Mouse (Mus musculus): Measurements from ENCODE around the gene 4933421I07Rik. TPM values are rescaled to one million over a fixed set of nuclear protein-coding genes. Genes with fewer than 3 reads are reported as not detected.
A peak's percentile ranks its signal among the peaks of the same experiment; 100 is the strongest.

4933421I07Rik gene
- not detected in 2 replicates for polyA plus RNA-seq (2011; ENCODE audit: insufficient read depth, insufficient read length, low read depth, missing spikeins)

DNA sequence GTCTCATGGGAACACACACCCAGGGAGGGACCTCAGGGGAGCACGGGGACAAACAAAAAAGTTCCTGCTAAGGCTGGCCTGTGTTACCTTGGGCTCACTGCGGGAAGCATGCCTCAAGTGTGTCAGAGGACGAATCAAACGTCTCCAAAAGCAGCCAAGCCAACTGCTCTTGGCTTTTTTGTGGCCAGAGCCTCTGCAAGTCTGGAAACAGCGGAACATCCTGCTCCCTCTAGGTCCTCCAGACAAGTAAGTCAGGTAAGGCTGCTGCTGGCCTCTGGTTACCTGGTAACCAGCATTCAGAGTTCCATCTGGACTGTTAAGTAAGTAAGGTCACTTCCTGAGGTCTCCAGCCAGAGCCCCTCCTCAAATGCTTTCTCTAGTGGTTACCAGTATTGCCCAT lies at the start of gene 4933421I07Rik:
Gene 4933421I07Rik (minus strand): TSS at position 271 of the 400 bp plus-strand sequence.
- Histone ChIP-seq H3K36me3 (ENCODE audit: control insufficient read depth, insufficient read depth, low read length, poor library complexity, severe bottlenecking) (no peaks in the 10 kb centered on the region), H3K9ac (ENCODE audit: low read depth, poor library complexity, severe bottlenecking) (no peak within 1 kb of the TSS), H3K4me1 (ENCODE audit: control insufficient read depth, insufficient read depth, low read length) (no peaks in the 10 kb centered on the region), H3K9me3 (replicated peaks; ENCODE audit: control insufficient read depth, insufficient read depth, low read length, poor library complexity, severe bottlenecking) (no peaks in the 10 kb centered on the region), H3K27ac (ENCODE audit: insufficient read depth, low read length) (no peak within 1 kb of the TSS), H3K4me3 (ENCODE audit: low read depth, low read length) (no peak within 1 kb of the TSS), H3K27me3 (ENCODE audit: control insufficient read depth, insufficient read depth, low read length, poor library complexity, severe bottlenecking) (no peaks in the 10 kb centered on the region)
- TF ChIP-seq POLR2A (IDR thresholded peaks at IDR 0.05; ENCODE audit: insufficient read depth, low read length): no peak
- no peak for TF ChIP-seq CTCF (IDR thresholded peaks at IDR 0.05; ENCODE audit: low read depth, low read length)

GRCm38 (mm10) chr7:42497356-42497755 lies 49.4 kb upstream of the 4933421I07Rik start:
- H3K36me3 ChIP-seq (ENCODE audit: control insufficient read depth, insufficient read depth, low read length, poor library complexity, severe bottlenecking): peaks cover 15% of the 10 kb centered on the region
- no peaks in the 10 kb centered on the region for H3K27me3 ChIP-seq (ENCODE audit: control insufficient read depth, insufficient read depth, low read length, poor library complexity, severe bottlenecking)
- TF ChIP-seq CTCF (IDR thresholded peaks at IDR 0.05; ENCODE audit: low read depth, low read length): no peak
- TF ChIP-seq EP300 (IDR thresholded peaks at IDR 0.05; ENCODE audit: insufficient read depth, low read depth, low read length): peak; percentile 39; the same call in 1 of the 2 replicates
- no peak overlapping the region for H3K9ac ChIP-seq (ENCODE audit: low read depth, poor library complexity, severe bottlenecking)
- 0 out of 2 replicates have a peak, but pooled peaks cover 4% of the 10 kb centered on the region for H3K9me3 ChIP-seq (replicated peaks; ENCODE audit: control insufficient read depth, insufficient read depth, low read length, poor library complexity, severe bottlenecking)
- peak overlapping the region; percentile 96 for H3K27ac ChIP-seq (ENCODE audit: insufficient read depth, low read length)
- no peaks in the 10 kb centered on the region for H3K4me1 ChIP-seq (ENCODE audit: control insufficient read depth, insufficient read depth, low read length)
- no peak overlapping the region for H3K4me3 ChIP-seq (ENCODE audit: low read depth, low read length)

GRCm38 (mm10) chr7:42496202-42496601 lies 48.3 kb upstream of the 4933421I07Rik start:
- no peak overlapping the region for H3K4me3 ChIP-seq (ENCODE audit: low read depth, low read length)
- H3K27me3 ChIP-seq (ENCODE audit: control insufficient read depth, insufficient read depth, low read length, poor library complexity, severe bottlenecking): no peaks in the 10 kb centered on the region
- 0 out of 2 replicates have a peak, but pooled peaks cover 4% of the 10 kb centered on the region for H3K9me3 ChIP-seq (replicated peaks; ENCODE audit: control insufficient read depth, insufficient read depth, low read length, poor library complexity, severe bottlenecking)
- H3K27ac ChIP-seq (ENCODE audit: insufficient read depth, low read length): peak overlapping the region; percentile 87
- no peak overlapping the region for H3K9ac ChIP-seq (ENCODE audit: low read depth, poor library complexity, severe bottlenecking)
- peaks cover 14% of the 10 kb centered on the region for H3K36me3 ChIP-seq (ENCODE audit: control insufficient read depth, insufficient read depth, low read length, poor library complexity, severe bottlenecking)
- TF ChIP-seq CTCF (IDR thresholded peaks at IDR 0.05; ENCODE audit: low read depth, low read length) (no peak), POLR2A (IDR thresholded peaks at IDR 0.05; ENCODE audit: insufficient read depth, low read length) (no peak), EP300 (IDR thresholded peaks at IDR 0.05; ENCODE audit: insufficient read depth, low read depth, low read length) (no peak)
- H3K4me1 ChIP-seq (ENCODE audit: control insufficient read depth, insufficient read depth, low read length): no peaks in the 10 kb centered on the region

GRCm38 (mm10) chr7:42490859-42491258 lies 42.9 kb upstream of the 4933421I07Rik start:
- H3K9me3 ChIP-seq (replicated peaks; ENCODE audit: control insufficient read depth, insufficient read depth, low read length, poor library complexity, severe bottlenecking): 0 out of 2 replicates have a peak, but pooled peaks cover 4% of the 10 kb centered on the region
- H3K9ac ChIP-seq (ENCODE audit: low read depth, poor library complexity, severe bottlenecking): no peak overlapping the region
- no peak overlapping the region for H3K27ac ChIP-seq (ENCODE audit: insufficient read depth, low read length)
- H3K27me3 ChIP-seq (ENCODE audit: control insufficient read depth, insufficient read depth, low read length, poor library complexity, severe bottlenecking): no peaks in the 10 kb centered on the region
- peaks cover 33% of the 10 kb centered on the region for H3K36me3 ChIP-seq (ENCODE audit: control insufficient read depth, insufficient read depth, low read length, poor library complexity, severe bottlenecking)
- no peaks in the 10 kb centered on the region for H3K4me1 ChIP-seq (ENCODE audit: control insufficient read depth, insufficient read depth, low read length)
- H3K4me3 ChIP-seq (ENCODE audit: low read depth, low read length): no peak overlapping the region
- TF ChIP-seq EP300 (IDR thresholded peaks at IDR 0.05; ENCODE audit: insufficient read depth, low read depth, low read length) (no peak), POLR2A (IDR thresholded peaks at IDR 0.05; ENCODE audit: insufficient read depth, low read length) (no peak), CTCF (IDR thresholded peaks at IDR 0.05; ENCODE audit: low read depth, low read length) (no peak)

GRCm38 (mm10) chr7:42490358-42490757 lies 42.4 kb upstream of the 4933421I07Rik start:
- H3K36me3 ChIP-seq (ENCODE audit: control insufficient read depth, insufficient read depth, low read length, poor library complexity, severe bottlenecking): peaks cover 37% of the 10 kb centered on the region
- H3K27ac ChIP-seq (ENCODE audit: insufficient read depth, low read length): no peak overlapping the region
- H3K9me3 ChIP-seq (replicated peaks; ENCODE audit: control insufficient read depth, insufficient read depth, low read length, poor library complexity, severe bottlenecking): no peaks in the 10 kb centered on the region
- no peak overlapping the region for H3K9ac ChIP-seq (ENCODE audit: low read depth, poor library complexity, severe bottlenecking)
- H3K4me1 ChIP-seq (ENCODE audit: control insufficient read depth, insufficient read depth, low read length): no peaks in the 10 kb centered on the region
- TF ChIP-seq CTCF (IDR thresholded peaks at IDR 0.05; ENCODE audit: low read depth, low read length) (no peak), EP300 (IDR thresholded peaks at IDR 0.05; ENCODE audit: insufficient read depth, low read depth, low read length) (no peak), POLR2A (IDR thresholded peaks at IDR 0.05; ENCODE audit: insufficient read depth, low read length) (no peak)
- H3K27me3 ChIP-seq (ENCODE audit: control insufficient read depth, insufficient read depth, low read length, poor library complexity, severe bottlenecking): no peaks in the 10 kb centered on the region
- H3K4me3 ChIP-seq (ENCODE audit: low read depth, low read length): no peak overlapping the region

GRCm38 (mm10) chr7:42454640-42455039 lies 6.7 kb upstream of the 4933421I07Rik start:
- TF ChIP-seq POLR2A (IDR thresholded peaks at IDR 0.05; ENCODE audit: insufficient read depth, low read length) (no peak), CTCF (IDR thresholded peaks at IDR 0.05; ENCODE audit: low read depth, low read length) (peak; percentile 7)
- Histone ChIP-seq H3K4me3 (ENCODE audit: low read depth, low read length) (no peak overlapping the region), H3K9ac (ENCODE audit: low read depth, poor library complexity, severe bottlenecking) (no peak overlapping the region), H3K36me3 (ENCODE audit: control insufficient read depth, insufficient read depth, low read length, poor library complexity, severe bottlenecking) (no peaks in the 10 kb centered on the region), H3K4me1 (ENCODE audit: control insufficient read depth, insufficient read depth, low read length) (no peaks in the 10 kb centered on the region), H3K27ac (ENCODE audit: insufficient read depth, low read length) (no peak overlapping the region), H3K27me3 (ENCODE audit: control insufficient read depth, insufficient read depth, low read length, poor library complexity, severe bottlenecking) (no peaks in the 10 kb centered on the region), H3K9me3 (replicated peaks; ENCODE audit: control insufficient read depth, insufficient read depth, low read length, poor library complexity, severe bottlenecking) (no peaks in the 10 kb centered on the region)
